Mouse (Mus musculus) CH12.LX (cell line): ENCODE data around the gene Cenpx. TPM values are rescaled to one million over a fixed set of nuclear protein-coding genes. Genes with fewer than 3 reads are reported as not detected.

Source experiments
- DNase-seq: peaks from one replicate; pipeline ENCODE4 v3.0.0-alpha.2; 2013; ENCODE audit errors: extremely low read depth
- H3K27ac ChIP-seq: 2 replicates; pipeline ENCODE4 v1.5.1; 2012; ENCODE audit warnings: low read depth, mild to moderate bottlenecking, control low read depth, moderate library complexity; ENCODE audit not compliant: insufficient read depth
- H3K27me3 ChIP-seq: replicated peaks from 2 replicates; pipeline ENCODE3; 2012; ENCODE audit warnings: inconsistent platforms
- H3K36me3 ChIP-seq, 2 experiments: replicated peaks in 1 of 2; 2 replicates each; pipeline versions ENCODE3 to v1.6.1; 2012; ENCODE audit warnings: inconsistent platforms in 1 of 2, low read length in 1 of 2, mild to moderate bottlenecking in 1 of 2, mixed read lengths in 1 of 2, moderate library complexity in 1 of 2; ENCODE audit not compliant: control insufficient read depth in 1 of 2, insufficient read depth in 1 of 2
- H3K4me1 ChIP-seq, 2 experiments: 2 replicates each; pipeline ENCODE4 v1.6.1; 2012; ENCODE audit warnings: inconsistent platforms in 1 of 2, moderate library complexity in 1 of 2; ENCODE audit not compliant: insufficient read depth in 2 of 2, control insufficient read depth in 1 of 2
- H3K4me2 ChIP-seq: 2 replicates; pipeline ENCODE4 v1.6.1; 2012; ENCODE audit warnings: low read depth, mild to moderate bottlenecking, control low read depth; ENCODE audit not compliant: poor library complexity, insufficient read depth, severe bottlenecking
- H3K4me3 ChIP-seq, 3 experiments: fragments of 150-350 bp in 1 of 3; sonication (generic) in 1 of 3; replicated peaks in 1 of 3; 2 replicates each; pipeline versions ENCODE3 to v1.5.1; 2011 to 2012; ENCODE audit warnings: low read depth in 2 of 3, low read length in 2 of 3, mild to moderate bottlenecking in 2 of 3, moderate library complexity in 2 of 3, control low read depth in 1 of 3, improper control_type of control experiment in 1 of 3, inconsistent platforms in 1 of 3, mixed read lengths in 1 of 3; ENCODE audit not compliant: poor library complexity in 1 of 3
- H3K79me2 ChIP-seq: replicated peaks from 2 replicates; pipeline ENCODE4 v1.6.1; 2012; ENCODE audit warnings: mild to moderate bottlenecking, moderate library complexity; ENCODE audit not compliant: control insufficient read depth, poor library complexity, insufficient read depth, severe bottlenecking; ENCODE audit errors: extremely low read depth
- H3K9ac ChIP-seq: 2 replicates; pipeline ENCODE4 v1.6.1; 2012; ENCODE audit warnings: low read depth, mild to moderate bottlenecking, control low read depth, moderate library complexity; ENCODE audit not compliant: insufficient read depth
- H3K9me3 ChIP-seq: replicated peaks from 2 replicates; pipeline ENCODE3; 2012; ENCODE audit warnings: low read length, inconsistent platforms, mixed read lengths
- BHLHE40 ChIP-seq: IDR thresholded peaks from 2 replicates; pipeline ENCODE4 v1.6.1; 2011; ENCODE audit warnings: mild to moderate bottlenecking, low read depth, low read length, improper control_type of control experiment
- CHD1 ChIP-seq: IDR thresholded peaks from 2 replicates; pipeline ENCODE4 v1.6.1; 2012; ENCODE audit warnings: low read depth, low read length, improper control_type of control experiment, inconsistent platforms
- EP300 ChIP-seq: IDR thresholded peaks from 2 replicates; pipeline ENCODE4 v1.6.1; 2011; ENCODE audit warnings: low read length, improper control_type of control experiment
- ETS1 ChIP-seq: conservative IDR thresholded peaks from 2 replicates; pipeline ENCODE4 v1.6.1; 2012; ENCODE audit warnings: low read depth, mild to moderate bottlenecking, inconsistent platforms, low read length, improper control_type of control experiment, moderate library complexity
- MXI1 ChIP-seq: IDR thresholded peaks from 2 replicates; pipeline ENCODE4 v1.6.1; 2011; ENCODE audit warnings: mild to moderate bottlenecking, low read depth, low read length, improper control_type of control experiment
- NELFE ChIP-seq: IDR thresholded peaks from 2 replicates; pipeline ENCODE4 v1.6.1; 2011; ENCODE audit warnings: low read depth, low read length, improper control_type of control experiment
- PAX5 ChIP-seq: IDR thresholded peaks from 2 replicates; pipeline ENCODE4 v1.6.1; 2012; ENCODE audit warnings: low read length, inconsistent platforms, mixed read lengths
- POLR2A ChIP-seq: IDR thresholded peaks from 2 replicates; pipeline ENCODE4 v1.6.1; 2011; ENCODE audit warnings: low read depth, mild to moderate bottlenecking, improper control_type of control experiment, low read length
- SIN3A ChIP-seq: IDR thresholded peaks from 2 replicates; pipeline ENCODE4 v1.6.1; 2012; ENCODE audit warnings: low read length, improper control_type of control experiment, inconsistent platforms
- TBP ChIP-seq: conservative IDR thresholded peaks from 2 replicates; pipeline ENCODE4 v1.6.1; 2011; ENCODE audit warnings: low read depth, low read length, improper control_type of control experiment
- UBTF ChIP-seq: IDR thresholded peaks from 2 replicates; pipeline ENCODE4 v1.6.1; 2012; ENCODE audit warnings: low read depth, mild to moderate bottlenecking, inconsistent platforms, low read length, improper control_type of control experiment, moderate library complexity
- USF1 ChIP-seq: IDR thresholded peaks from 2 replicates; pipeline ENCODE4 v1.6.1; 2014; ENCODE audit warnings: low read depth, mild to moderate bottlenecking, inconsistent platforms, low read length, improper control_type of control experiment
- ZC3H11A ChIP-seq: IDR thresholded peaks from 2 replicates; pipeline ENCODE4 v1.6.1; 2012; ENCODE audit warnings: low read depth, mild to moderate bottlenecking, inconsistent platforms, low read length, improper control_type of control experiment
- dilution Hi-C: fragments of 300-500 bp; cut with MboI; formaldehyde crosslinking; loops from 2 replicates; pipeline ENCODE4 v1.14.3; 2020; ENCODE audit warnings: low sequenced_read_pairs; ENCODE audit not compliant: extremely low pct_unique_long_range_greater_than_20kb, extremely low pct_ligation_motif_present
- in situ Hi-C: fragments of 300-500 bp; cut with MboI; formaldehyde crosslinking; loops from 3 replicates; pipeline ENCODE4 v1.14.3; 2019; ENCODE audit warnings: low sequenced_read_pairs, low pct_ligation_motif_present, low pct_unique_long_range_greater_than_20kb, mixed read lengths
- polyA plus RNA-seq: library from polyadenylated mRNA; unstranded; fragments of >175 nt; gene quantifications from 2 replicates; pipeline ENCODE4 v1.2.1, GENCODE M21; 2012; ENCODE audit warnings: low read depth; ENCODE audit not compliant: insufficient read length
- total RNA-seq, 2 experiments: library from RNA; depleted of rRNA; stranded (reverse); fragments of 300-350 nt in 1 of 2; fragments of >200 nt in 1 of 2; gene quantifications; 2 replicates each; pipeline ENCODE4 v1.2.3; 2012 to 2014

Cenpx gene
- total and polyA plus RNA-seq, 3 experiments, result 76.5 to 122 (median 101) TPM

DNA sequence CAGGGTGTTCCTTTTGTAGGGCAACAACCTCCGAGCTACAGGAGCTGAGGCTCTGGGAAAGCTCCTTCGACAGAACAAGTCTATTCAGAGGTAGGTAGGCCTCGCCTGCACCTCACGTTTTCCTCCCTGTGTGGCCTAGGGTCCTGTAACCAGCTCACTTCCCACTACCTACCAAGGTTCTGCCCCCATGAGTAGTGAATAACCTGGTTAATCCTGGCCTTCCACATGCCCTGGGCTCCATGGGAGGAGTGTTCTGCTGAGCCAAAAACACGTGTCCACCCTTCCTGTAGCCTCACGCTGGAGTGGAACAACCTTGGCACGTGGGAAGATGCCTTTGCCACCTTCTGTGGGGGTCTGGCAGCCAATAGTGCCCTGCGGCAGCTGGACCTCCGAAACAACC is 1.6 kb upstream of the Cenpx start:
- DNase-seq, result no peak
- dilution Hi-C loops, result no loop called here
- Histone ChIP-seq H3K27ac (no peak overlapping the region), H3K4me1 (peaks cover 12 to 29% of the 10 kb centered on the region in 2 experiments), H3K4me3 (no peak overlapping the region), H3K9me3 (no peaks in the 10 kb centered on the region), H3K27me3 (no peaks in the 10 kb centered on the region), H3K36me3 (peaks cover 56 to 80% of the 10 kb centered on the region in 2 experiments), H3K79me2 (no peaks in the 10 kb centered on the region)
- in situ Hi-C loops, result no loop called here
- TF ChIP-seq TBP (no peak), MXI1 (no peak), USF1 (no peak), BHLHE40 (no peak), UBTF (no peak), PAX5 (no peak), SIN3A (no peak), CHD1 (no peak), ZC3H11A (no peak)
- TF ChIP-seq, all 38 proteins: peak for 0
- Histone ChIP-seq H3K4me2 (no peak overlapping the region), H3K9ac (no peak overlapping the region)

DNA sequence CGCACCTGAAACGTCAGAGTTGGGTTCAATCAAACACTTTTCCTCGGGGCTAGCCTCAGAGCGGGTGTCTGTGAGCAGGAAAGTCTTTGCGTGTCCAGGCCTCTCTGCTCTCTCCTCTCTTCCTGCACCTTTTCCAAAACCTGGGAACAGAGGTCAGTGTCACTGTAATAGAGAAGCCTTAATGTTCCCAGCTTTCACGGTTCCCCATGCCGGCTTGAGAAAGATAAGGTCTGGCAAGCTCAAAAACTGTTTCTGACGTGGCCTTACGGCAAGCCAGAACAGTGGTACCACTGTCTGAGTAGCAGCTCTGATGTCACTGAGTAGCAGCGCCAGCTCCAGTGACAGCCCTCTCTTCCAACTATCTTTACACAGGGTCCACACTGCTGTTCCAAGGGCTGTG is 1.0 kb upstream of the Cenpx start:
- H3K27me3 ChIP-seq, result no peaks in the 10 kb centered on the region
- peak overlapping the region; percentile 70 to 95 (median 80) for H3K4me3 ChIP-seq
- TF ChIP-seq NELFE (no peak), PAX5 (no peak), ZC3H11A (no peak), EP300 (no peak), ETS1 (no peak), TBP (no peak), POLR2A (no peak), USF1 (no peak)
- TF ChIP-seq, all 38 proteins: peak for 0
- Histone ChIP-seq H3K36me3 (peaks cover 55 to 80% of the 10 kb centered on the region in 2 experiments), H3K79me2 (no peaks in the 10 kb centered on the region), H3K4me1 (peaks cover 12 to 29% of the 10 kb centered on the region in 2 experiments), H3K9me3 (no peaks in the 10 kb centered on the region), H3K9ac (peak overlapping the region; percentile 59), H3K27ac (no peak overlapping the region), H3K4me2 (peak overlapping the region; percentile 41)
- dilution Hi-C loops, result no loop called here
- in situ Hi-C loops, result no loop called here
- no peak for DNase-seq
